Mouse (Mus musculus) embryo, embryonic 9.5 days (tissue): ENCODE results near the gene Chrnb4.

Experiments used
- DNase-seq: peaks from one replicate; pipeline ENCODE4 v3.0.0-alpha.2; 2017; ENCODE audit errors: extremely low spot score

Gene Chrnb4

GRCm38 (mm10) chr9:55048211-55048880, at the start of gene Chrnb4:
Chrnb4 (minus strand) TSS chr9:55048779.
- peak; percentile 65 for DNase-seq

- no peak for DNase-seq
Measured at GRCm38 (mm10) chr9:55096870-55097269, 48.3 kb upstream of the Chrnb4 start.

DNA sequence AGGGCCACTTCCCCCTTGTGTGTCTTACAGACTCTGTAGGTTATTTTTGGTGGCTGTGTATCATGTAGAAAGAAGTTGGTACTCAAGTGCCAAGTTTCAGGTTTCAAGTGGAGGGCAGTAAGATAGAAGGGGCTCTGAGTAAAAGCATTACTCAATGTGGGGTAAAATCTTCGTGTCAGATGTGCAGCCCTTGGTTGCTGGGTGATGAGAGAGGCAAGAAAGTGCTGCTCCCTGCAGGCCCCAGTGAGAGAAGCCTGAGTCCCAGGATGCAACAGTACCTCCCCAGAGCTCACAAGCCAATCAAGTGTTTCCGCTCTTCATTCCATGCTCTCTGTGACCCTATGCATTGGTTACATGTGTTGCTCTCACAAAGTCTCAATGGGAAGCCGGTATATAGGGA, 47.5 kb upstream of the Chrnb4 start:
- DNase-seq = no peak

DNA sequence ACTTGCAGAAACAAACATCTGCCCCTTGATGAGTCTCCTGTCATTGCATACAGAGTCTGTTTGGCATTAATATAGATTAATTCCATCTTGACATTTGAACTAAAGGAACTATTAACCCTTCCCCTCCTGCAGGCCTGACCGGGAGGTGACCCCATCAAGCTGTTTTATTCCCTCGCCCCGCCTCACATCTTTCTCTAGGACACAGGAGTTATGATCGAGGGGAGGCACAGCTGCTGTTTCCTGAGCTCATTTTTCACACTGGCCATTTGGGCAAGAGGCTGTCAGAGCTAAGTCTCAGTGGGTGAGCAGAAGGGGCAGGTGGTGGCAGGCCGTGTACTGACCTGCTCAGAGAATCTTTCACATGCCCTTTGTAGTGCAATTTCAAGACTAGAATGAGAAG, 41.6 kb upstream of the Chrnb4 start:
- peak; percentile 57 for DNase-seq

GRCm38 (mm10) chr9:55089226-55089625, 40.6 kb upstream of the Chrnb4 start:
- no peak for DNase-seq

DNA sequence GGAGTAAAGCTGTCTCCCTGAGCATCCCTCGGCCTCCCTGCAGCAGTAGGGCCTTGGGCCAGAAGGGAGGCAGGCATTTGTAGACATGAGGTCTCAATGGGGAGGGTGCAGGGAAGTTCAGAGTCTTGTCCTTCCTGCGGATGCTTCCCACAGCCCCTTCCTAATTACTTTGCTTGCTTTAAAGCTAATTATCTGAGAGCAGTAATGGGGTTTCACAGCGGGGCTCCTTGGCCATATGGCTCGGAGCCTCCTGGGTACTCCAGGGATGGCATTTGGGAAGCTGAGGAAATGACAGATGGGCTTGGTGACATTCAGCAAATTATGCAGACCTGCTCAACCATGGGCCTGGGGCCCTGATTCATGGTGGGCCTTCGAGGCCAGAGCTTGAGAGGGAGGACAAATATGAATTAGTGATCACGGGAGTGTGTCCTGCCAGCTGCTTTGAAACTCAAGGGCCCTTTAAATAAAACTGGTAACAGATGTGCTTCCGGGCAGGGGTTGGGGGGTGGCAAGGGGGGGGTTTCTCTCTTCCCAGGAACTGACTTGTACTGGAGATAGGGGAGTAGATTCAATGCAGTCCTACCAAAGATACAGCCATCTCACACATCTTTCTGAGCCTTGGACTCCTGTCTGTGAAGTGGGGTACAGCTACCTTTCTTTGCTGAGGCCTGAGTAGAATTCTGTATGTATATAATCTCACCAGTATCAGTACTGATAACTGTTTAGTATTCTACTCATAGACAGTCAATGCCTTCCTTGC, 34.8 kb upstream of the Chrnb4 start:
- peak; percentile 31 for DNase-seq

GRCm38 (mm10) chr9:55067965-55068265, 19.3 kb upstream of the Chrnb4 start:
- DNase-seq = no peak

GRCm38 (mm10) chr9:55067260-55067964, 18.8 kb upstream of the Chrnb4 start:
- DNase-seq = peak; percentile 40

GRCm38 (mm10) chr9:55065241-55065640, 16.7 kb upstream of the Chrnb4 start:
- no peak for DNase-seq

DNA sequence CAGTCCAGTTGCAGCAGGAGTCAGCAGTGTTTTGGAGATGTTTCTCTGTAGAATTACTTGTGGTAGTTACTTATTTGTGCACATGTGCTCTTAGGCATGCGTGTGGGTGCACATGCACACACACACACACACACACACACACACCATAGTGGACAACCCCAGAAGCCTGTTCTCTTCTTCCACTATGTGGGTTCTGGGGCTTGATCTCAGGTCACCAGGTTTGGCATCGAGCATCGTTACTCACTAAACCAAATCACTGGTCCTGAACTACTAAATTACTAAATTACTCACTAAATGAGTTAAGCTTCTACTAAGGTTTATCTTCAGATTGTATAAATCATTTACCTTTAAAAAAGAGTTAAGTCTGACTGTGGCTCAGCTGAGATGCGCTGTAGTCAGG, 9.5 kb upstream of the Chrnb4 start:
- no peak for DNase-seq

DNA sequence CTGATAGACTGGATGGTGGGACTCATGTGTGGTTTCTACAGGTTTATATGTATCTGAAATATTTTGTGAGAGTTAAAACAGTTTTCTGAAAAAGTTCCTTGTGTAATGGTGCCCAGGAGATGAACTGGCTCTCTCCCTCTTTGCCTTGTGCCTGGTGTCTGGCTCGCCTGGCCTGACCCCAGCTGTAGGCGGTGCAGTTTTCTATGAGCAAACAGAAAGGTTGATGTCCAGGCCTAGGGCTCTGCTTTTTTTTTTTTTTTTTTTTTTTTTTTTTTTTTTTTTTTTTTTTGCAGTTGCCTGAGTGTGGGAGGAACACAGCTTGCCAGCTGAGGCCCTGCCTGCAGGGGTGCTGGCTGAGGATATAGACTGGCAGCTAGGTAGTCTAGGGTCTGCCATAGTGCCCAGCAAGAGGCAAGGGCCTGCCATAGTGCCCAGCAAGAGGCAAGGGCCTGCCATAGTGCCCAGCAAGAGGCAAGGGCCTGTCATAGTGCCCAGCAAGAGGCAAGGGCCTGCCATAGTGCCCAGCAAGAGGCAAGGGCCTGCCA, 6.9 kb upstream of the Chrnb4 start:
- no peak for DNase-seq

DNA sequence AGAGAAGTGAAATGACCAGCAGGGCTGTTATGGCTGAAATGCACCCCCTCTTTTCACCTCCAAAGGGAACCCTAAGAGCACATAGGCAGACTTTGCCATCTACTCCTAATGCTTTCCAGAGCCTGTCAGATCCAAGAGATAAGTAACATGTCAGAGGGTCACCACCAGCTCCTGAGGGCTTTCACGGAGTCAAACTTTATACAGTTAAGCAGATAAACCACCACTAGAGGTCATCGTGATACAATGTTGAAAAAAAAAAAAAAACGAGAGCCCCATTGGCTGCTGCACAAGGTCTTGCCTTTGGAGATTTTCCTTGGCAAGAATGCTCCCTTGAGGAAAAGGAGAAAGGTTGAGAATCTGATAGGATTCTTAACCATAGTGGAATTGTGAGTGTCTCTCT, 1.8 kb downstream of the Chrnb4 start:
- peak; percentile 34 for DNase-seq

DNA sequence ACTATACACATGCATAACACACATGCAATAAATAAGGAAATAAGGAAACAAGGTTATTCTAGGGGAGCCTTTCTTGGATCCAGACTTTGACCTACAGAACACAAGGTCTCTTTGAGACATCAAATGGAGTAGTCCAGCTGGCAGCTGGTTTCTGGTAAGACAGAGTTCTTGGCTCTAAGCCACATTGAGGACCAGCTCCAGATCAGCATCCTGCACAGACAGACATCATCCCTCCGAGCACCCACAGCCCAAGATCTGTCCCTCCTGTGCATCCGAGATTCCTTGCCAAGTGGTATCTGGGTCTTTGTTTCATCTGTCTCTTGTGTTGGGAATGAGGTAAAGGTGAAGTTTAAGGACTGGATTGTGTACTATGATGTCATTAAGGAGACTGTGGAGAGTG, 3.6 kb downstream of the Chrnb4 start:
- DNase-seq = no peak

- peak; percentile 34 for DNase-seq
Measured at GRCm38 (mm10) chr9:55043688-55044087, 4.9 kb downstream of the Chrnb4 start.

GRCm38 (mm10) chr9:55041389-55041788, 7.2 kb downstream of the Chrnb4 start:
- no peak for DNase-seq

DNA sequence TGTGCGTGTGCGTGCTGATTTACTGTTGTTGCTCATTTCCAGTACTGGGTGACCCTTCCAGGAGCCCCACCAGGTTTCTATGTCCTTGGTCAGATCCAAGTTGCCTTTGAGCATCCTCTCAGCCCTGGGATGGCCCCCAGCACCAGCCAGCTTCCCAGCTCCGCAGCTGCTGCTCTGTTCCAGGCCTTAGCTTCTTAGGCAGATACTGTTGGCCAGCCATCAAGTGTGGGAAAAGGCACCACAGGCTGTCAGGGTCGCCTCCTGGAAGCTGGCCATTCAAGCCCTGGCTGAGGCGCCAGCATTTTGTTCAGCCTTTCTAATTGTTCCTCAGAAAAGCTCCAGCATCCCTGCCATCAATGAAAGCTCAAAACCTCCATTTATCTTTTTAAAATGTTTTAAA, 8.6 kb downstream of the Chrnb4 start:
- DNase-seq = no peak

DNA sequence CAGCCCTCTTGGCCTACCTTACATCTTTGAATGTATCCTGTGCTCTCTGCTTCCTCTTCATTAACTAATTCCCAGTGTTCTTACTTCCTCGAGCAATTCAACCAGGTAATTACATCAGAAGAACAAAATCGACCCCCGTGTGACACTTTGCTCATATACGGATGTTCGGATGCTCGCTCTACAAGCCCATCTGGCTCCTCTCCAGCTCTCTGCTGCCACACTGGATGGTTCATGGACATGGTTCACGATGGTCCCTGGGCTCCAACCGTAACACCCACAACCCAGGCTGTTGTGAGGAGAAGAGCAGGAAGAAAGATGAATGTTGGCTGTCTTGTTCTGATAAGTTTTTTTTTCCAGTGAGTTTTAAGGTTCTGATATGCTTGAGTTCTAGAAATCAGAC, 9.6 kb downstream of the Chrnb4 start:
- no peak for DNase-seq

- no peak for DNase-seq
Measured at GRCm38 (mm10) chr9:55031435-55032167, 17.0 kb downstream of the Chrnb4 start.

DNA sequence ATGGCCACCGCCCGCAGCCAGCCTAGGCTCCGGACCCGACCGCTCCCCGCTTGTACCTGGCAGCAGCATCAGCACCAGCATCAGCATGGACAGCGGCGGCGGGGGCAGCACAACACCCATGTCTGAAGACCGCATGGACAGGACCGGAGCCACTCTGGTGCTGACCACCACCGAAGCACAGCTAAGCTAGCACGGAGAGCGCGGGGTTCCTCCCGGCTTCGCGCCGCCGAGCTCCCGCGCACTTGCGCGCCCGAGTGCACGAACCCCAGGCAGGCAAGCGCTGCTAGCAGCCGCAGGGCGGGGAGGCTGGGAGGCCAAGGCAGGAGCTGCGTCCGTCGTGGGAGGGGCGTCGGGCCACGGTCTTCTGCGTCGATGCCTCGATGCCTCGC, 22.3 kb downstream of the Chrnb4 start, which contains the start of gene Chrna3:
Gene Chrna3, minus strand, starts transcription at position 288 of the 389 bp plus-strand sequence.
- DNase-seq = peak; percentile 69

- DNase-seq = no peak
Measured at GRCm38 (mm10) chr9:55025534-55026274, 22.9 kb downstream of the Chrnb4 start.

DNA sequence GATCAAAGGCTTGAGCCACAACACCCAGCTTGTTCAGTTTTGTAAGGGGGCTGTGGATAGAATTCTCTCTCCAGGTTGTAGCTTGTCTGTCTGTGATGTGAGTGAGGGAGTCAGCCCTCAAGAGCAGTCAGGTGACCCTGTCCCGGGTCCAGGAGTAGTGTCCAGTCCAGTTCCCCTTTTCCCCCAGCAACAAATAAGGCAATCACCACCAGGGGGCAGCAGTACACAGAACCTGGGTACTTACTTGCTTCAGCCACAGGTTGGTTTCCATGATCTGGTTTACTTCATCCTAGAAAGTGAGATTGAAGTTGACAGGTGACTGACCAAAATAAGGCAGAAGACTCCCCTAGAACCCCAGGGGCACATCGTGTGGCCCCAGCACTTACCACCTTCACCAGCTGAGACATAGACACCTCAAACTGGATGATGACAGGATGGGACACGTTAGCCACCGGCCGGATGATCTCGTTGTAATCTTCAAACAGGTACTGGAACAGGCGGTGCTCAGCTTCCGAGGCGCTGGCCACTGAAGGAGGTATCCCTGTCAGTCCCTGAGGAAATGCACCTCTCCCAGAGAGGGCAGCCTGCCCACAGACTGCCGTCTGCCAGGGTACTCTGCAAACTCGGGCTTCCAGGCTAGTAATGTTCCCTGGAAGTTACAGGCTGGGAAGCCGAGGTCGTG, 24.5 kb downstream of the Chrnb4 start:
- peak; percentile 85 for DNase-seq
